Mouse (Mus musculus) heart, adult 10 weeks (tissue): ENCODE results near the gene Mlph. TPM values are rescaled to one million over a fixed set of nuclear protein-coding genes. Genes with fewer than 3 reads are reported as not detected.

Source experiments
- polyA plus RNA-seq: library from polyadenylated mRNA; stranded (reverse); fragments of 350-450 nt; fragmentation: Illumina TruSeq; extraction: RNeasy Lipid Tissue Mini Kit (QIAGEN cat#74804); gene quantifications from one replicate; pipeline ENCODE4 v1.2.3, GENCODE M21; 2014; ENCODE audit warnings: low read depth, low replicate concordance

The Mlph gene
- polyA plus RNA-seq, result 0.29 TPM

DNA sequence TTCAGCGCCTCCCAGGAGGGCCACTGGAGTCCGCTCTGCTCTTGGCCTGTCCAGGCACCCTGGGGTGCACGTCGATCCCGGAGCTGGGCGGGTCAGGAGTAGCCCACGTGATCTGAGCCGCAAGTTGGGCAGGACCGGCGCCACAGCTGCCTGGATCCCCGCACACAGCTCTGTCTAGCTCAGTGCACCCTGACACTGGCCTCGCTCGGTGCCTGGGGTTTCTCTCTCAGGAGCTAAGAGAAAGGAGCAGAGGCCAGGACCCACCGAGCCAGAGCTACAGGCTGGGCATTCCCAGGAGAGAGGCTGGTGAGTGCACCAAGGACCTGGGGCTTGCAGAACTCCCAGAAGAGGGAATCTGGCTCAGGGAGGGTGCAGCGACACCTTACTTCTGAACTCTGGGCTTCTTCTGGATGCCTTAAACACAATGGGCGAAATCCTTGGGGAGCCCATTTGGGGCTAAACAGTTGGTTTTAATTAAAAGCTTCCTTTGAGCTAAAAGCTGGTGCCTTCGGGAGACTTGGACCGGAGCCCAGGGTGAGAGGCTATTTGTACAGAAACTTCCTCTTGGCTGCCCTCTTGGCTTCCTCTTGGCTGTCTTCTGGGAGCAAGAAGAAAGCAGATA lies at the start of gene Mlph:
Gene Mlph, plus strand, starts transcription at position 138 of the 622 bp plus-strand sequence.

DNA sequence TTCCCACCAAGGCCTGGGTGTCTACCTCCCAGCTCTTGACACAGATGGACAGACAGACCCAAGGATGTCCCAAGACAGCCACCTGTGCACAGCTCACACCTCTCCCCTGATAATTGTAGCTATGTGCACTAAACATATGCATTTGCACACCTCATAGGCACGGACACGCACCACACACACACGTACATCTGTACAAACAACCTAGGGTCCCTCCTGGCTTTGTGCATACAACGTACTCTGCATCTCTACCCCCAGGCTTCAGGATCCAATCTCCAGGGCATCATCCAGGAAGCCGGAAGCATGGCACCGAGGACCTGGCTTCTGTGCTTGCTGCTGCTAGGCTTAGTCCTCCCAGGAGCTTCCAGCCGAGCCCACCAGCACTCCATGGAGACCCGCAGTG lies 37.9 kb downstream of the Mlph start, which contains the start of gene Prlh:
Gene Prlh, plus strand, starts transcription at position 301 of the 400 bp plus-strand sequence.

GRCm38 (mm10) chr1:90969347-90969784 lies 54.5 kb downstream of the Mlph start, which contains the start of gene Rab17:
TSS of gene Rab17 (minus strand) at chr1:90969661.

DNA sequence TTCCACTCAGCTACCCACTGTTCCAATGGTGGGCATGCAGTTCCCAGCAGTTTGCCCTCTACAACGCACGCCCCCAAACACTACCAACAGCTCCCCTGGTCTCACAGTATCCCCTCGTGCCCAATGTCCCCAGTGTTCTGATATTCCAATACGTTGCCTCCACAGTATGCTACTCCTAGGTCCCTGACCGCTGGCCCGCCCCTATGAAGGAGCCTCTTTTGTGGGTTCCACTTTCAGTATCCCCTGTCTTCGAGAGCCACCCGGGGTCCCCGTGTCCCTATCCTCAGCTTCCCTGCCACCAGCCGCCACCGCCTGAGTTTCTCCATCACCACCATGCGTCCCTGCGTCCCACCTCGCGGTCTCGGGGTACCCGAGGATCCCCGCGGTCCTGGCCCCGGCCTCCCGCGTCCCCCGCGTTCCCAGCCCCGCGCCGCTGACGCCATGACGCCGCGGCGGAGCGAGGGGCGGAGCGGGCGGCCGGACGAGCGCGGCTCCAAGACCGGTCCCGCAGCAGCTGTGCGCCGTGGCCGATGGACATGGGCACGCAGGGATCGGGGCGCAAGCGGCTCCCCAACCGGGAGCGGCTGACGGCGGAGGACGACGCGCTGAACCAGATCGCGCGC lies 83.5 kb downstream of the Mlph start, which contains the start of gene Lrrfip1:
Gene Lrrfip1, plus strand, starts transcription at position 470 of the 623 bp plus-strand sequence.

Other genes starting within 250 kb of the Mlph start
- 26.4 TPM for gene Col6a3, start 71.1 kb upstream of the Mlph start, polyA plus RNA-seq
- not detected for gene Prlh, start 38.0 kb downstream of the Mlph start, polyA plus RNA-seq
- gene Rab17, start 54.6 kb downstream of the Mlph start, polyA plus RNA-seq, result 2.9 TPM
- gene Lrrfip1, start 83.7 kb downstream of the Mlph start, polyA plus RNA-seq, result 103 TPM
- gene Rbm44, start 230.0 kb downstream of the Mlph start, polyA plus RNA-seq, result not detected